Mouse (Mus musculus): ENCODE data around the gene Pnpla1. TPM values are rescaled to one million over a fixed set of nuclear protein-coding genes. Genes with fewer than 3 reads are reported as not detected.

The Pnpla1 gene
- total RNA-seq, 2 experiments from 2014 or later: not detected

Other genes with a start within 250 kb of the Pnpla1 start
- 10 to 100 TPM; 24.7 to 26.6 TPM for gene Srpk1, start 235.7 kb upstream of the Pnpla1 start, total RNA-seq (2021)
- gene Slc26a8, start 168.2 kb upstream of the Pnpla1 start, total RNA-seq (2021): under 1 TPM; 0.27 to 0.33 TPM
- 10 to 100 TPM; 83.0 to 98.3 TPM for gene Mapk14, start 167.1 kb upstream of the Pnpla1 start, total RNA-seq (2021)
- 1 to 10 TPM in 1 of 2 experiments, under 1 TPM in 1; 0.74 to 1.1 TPM for gene AC170998.1, start 132.3 kb upstream of the Pnpla1 start, total RNA-seq (2021)
- gene Mapk13, start 89.1 kb upstream of the Pnpla1 start, total RNA-seq (2021): not detected
- 10 to 100 TPM; 12.5 to 20.2 TPM for gene Brpf3, start 57.3 kb upstream of the Pnpla1 start, total RNA-seq (2021)
- not detected for gene 4930539E08Rik, start 56.9 kb downstream of the Pnpla1 start, total RNA-seq (2021)
- not detected for gene Pxt1, start 85.4 kb downstream of the Pnpla1 start, total RNA-seq (2021)
- 10 to 100 TPM; 32.2 to 36.7 TPM for gene Kctd20, start 93.5 kb downstream of the Pnpla1 start, total RNA-seq (2021)
- gene Stk38, start 149.6 kb downstream of the Pnpla1 start, total RNA-seq (2021): 10 to 100 TPM; 23.0 to 26.1 TPM
- gene Srsf3, start 174.2 kb downstream of the Pnpla1 start, total RNA-seq (2021): 10 to 100 TPM; 32.6 to 42.1 TPM
- gene Cdkn1a, start 232.6 kb downstream of the Pnpla1 start, total RNA-seq (2021): 10 to 100 TPM; 17.6 to 27.2 TPM